Mouse (Mus musculus) myocyte (in vitro differentiated cells): ENCODE measurements around the gene Cldn10. TPM values are rescaled to one million over a fixed set of nuclear protein-coding genes. Genes with fewer than 3 reads are reported as not detected.

Experiments
- H3K27me3 ChIP-seq: one replicate; pipeline ENCODE4 v1.6.1; 2011; ENCODE audit not compliant: control insufficient read depth, insufficient read depth, insufficient read length
- H3K36me3 ChIP-seq: one replicate; pipeline ENCODE4 v1.6.1; 2011; ENCODE audit not compliant: control insufficient read depth, insufficient read depth
- H3K4me2 ChIP-seq: one replicate; pipeline ENCODE4 v1.6.1; 2011; ENCODE audit warnings: low read depth, control low read depth
- H3K4me3 ChIP-seq: one replicate; pipeline ENCODE4 v1.5.1; 2011; ENCODE audit warnings: mild to moderate bottlenecking, control low read depth, moderate library complexity
- H3K79me2 ChIP-seq: one replicate; pipeline ENCODE4 v1.6.1; 2011; ENCODE audit not compliant: control insufficient read depth, insufficient read depth
- H3ac ChIP-seq: one replicate; pipeline ENCODE4 v1.6.1; 2011; ENCODE audit not compliant: control insufficient read depth, insufficient read length
- CEBPB ChIP-seq: IDR thresholded peaks from 2 replicates; pipeline ENCODE4 v1.6.1; 2011; ENCODE audit warnings: mild to moderate bottlenecking, moderate library complexity; ENCODE audit not compliant: poor library complexity, insufficient read depth, severe bottlenecking
- E2F4 ChIP-seq: IDR thresholded peaks from one replicate; pipeline ENCODE4 v1.6.1; 2011; ENCODE audit warnings: mild to moderate bottlenecking, control low read depth, moderate library complexity; ENCODE audit not compliant: insufficient read depth
- MAX ChIP-seq: IDR thresholded peaks from one replicate; pipeline ENCODE4 v1.6.1; 2011; ENCODE audit warnings: low read depth, mild to moderate bottlenecking, control low read depth
- MYOD1 ChIP-seq, 3 experiments: IDR thresholded peaks; one replicate each; pipeline ENCODE4 v1.6.1; 2011; ENCODE audit warnings: control low read depth in 2 of 3, low read depth in 2 of 3, mild to moderate bottlenecking in 2 of 3, moderate library complexity in 1 of 3; ENCODE audit not compliant: insufficient read length in 2 of 3, control insufficient read depth in 1 of 3
- MYOG ChIP-seq, 3 experiments: IDR thresholded peaks; one replicate each; pipeline ENCODE4 v1.6.1; 2011; ENCODE audit warnings: control low read depth in 2 of 3, low read depth in 2 of 3, mild to moderate bottlenecking in 2 of 3; ENCODE audit not compliant: insufficient read length in 2 of 3, control insufficient read depth in 1 of 3, insufficient read depth in 1 of 3
- POLR2A ChIP-seq: IDR thresholded peaks from one replicate; pipeline ENCODE4 v1.6.1; 2011; ENCODE audit warnings: low read depth, mild to moderate bottlenecking, control low read depth, moderate library complexity; ENCODE audit not compliant: insufficient read length
- POLR2AphosphoS2 ChIP-seq: IDR thresholded peaks from one replicate; pipeline ENCODE4 v1.6.1; 2011; ENCODE audit warnings: low read depth, control low read depth; ENCODE audit not compliant: insufficient read length
- REST ChIP-seq: IDR thresholded peaks from one replicate; pipeline ENCODE4 v1.6.1; 2011; ENCODE audit warnings: mild to moderate bottlenecking, control low read depth, moderate library complexity; ENCODE audit not compliant: insufficient read depth, insufficient read length
- SRF ChIP-seq: IDR thresholded peaks from one replicate; pipeline ENCODE4 v1.6.1; 2011; ENCODE audit warnings: low read depth; ENCODE audit not compliant: control insufficient read depth, insufficient read length
- TCF12 ChIP-seq: IDR thresholded peaks from one replicate; pipeline ENCODE4 v1.6.1; 2011; ENCODE audit warnings: mild to moderate bottlenecking, control low read depth; ENCODE audit not compliant: poor library complexity, insufficient read depth, severe bottlenecking
- TCF3 ChIP-seq: IDR thresholded peaks from one replicate; pipeline ENCODE4 v1.6.1; 2011; ENCODE audit warnings: low read depth, control low read depth; ENCODE audit not compliant: insufficient read length
- USF1 ChIP-seq: IDR thresholded peaks from one replicate; pipeline ENCODE4 v1.6.1; 2011; ENCODE audit warnings: low read depth, mild to moderate bottlenecking, control low read depth, moderate library complexity
- polyA plus RNA-seq: library from polyadenylated mRNA; unstranded; fragments of >200 nt; fragmentation: generic; extraction: Trizol; gene quantifications from one replicate; pipeline ENCODE4 v1.2.1, GENCODE M21; 2012; ENCODE audit warnings: missing spikeins

The Cldn10 gene
- polyA plus RNA-seq, 1 experiment: not detected

DNA sequence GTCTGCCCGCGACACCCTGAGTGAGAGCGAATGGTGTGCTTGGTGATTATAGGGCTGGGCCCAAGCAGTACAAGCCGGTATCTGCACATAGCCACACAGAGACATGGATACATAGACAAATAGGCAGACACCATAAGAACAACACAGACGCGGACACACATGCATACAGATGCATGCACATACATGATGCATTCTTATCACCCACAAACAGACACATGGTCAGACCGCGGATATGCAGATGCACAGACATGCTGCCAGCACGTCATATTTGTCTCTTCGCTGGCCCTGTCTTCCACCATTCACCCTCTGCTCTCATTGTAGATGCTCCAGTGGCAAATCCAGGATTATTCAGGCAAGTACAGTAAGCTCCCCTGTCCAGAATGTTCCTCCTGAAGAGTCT lies 59.1 kb downstream of the Cldn10 start:
- TF ChIP-seq CEBPB (no peak), MAX (no peak), USF1 (no peak), TCF3 (no peak), POLR2AphosphoS2 (no peak), TCF12 (no peak), MYOG (IDR thresholded peaks at IDR 0.05; ENCODE audit: control insufficient read depth in 1 of 3, insufficient read depth in 1 of 3, insufficient read length in 2 of 3, low read depth in 2 of 3) (no peak), MYOD1 (IDR thresholded peaks at IDR 0.05; ENCODE audit: control insufficient read depth in 1 of 3, insufficient read length in 2 of 3, low read depth in 2 of 3) (no peak), POLR2A (no peak), REST (no peak), E2F4 (no peak), SRF (no peak)
- no peak overlapping the region for H3K4me3 ChIP-seq

DNA sequence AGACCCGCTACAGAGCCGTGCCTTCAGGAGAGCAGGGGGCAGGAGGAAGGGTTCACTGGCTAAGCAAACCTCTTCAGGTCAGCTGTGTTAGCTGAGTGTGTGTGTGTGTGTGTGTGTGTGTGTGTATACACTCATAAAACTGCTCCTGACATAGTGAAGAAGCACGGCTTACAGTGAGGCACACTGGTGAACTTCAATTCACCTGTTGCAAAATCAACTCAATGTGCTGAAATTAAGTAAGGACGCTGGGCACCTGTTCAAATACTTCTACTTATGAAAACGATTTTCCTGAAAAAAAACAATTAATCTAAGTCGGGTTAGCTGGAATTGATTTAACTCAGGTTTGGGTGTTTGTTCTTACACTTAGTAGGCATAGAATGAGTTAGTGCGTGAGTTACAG lies 60.5 kb downstream of the Cldn10 start:
- H3K4me3 ChIP-seq: no peak overlapping the region
- no peaks in the 10 kb centered on the region for H3K79me2 ChIP-seq
- peaks cover 23% of the 10 kb centered on the region for H3K27me3 ChIP-seq
- no peak overlapping the region for H3K4me2 ChIP-seq
- H3K36me3 ChIP-seq: no peaks in the 10 kb centered on the region
- H3ac ChIP-seq: no peak overlapping the region
- TF ChIP-seq TCF3 (no peak), MAX (no peak), SRF (no peak), POLR2AphosphoS2 (no peak), E2F4 (no peak), CEBPB (no peak), TCF12 (no peak), MYOG (IDR thresholded peaks at IDR 0.05; ENCODE audit: control insufficient read depth in 1 of 3, insufficient read depth in 1 of 3, insufficient read length in 2 of 3, low read depth in 2 of 3) (no peak), USF1 (no peak), REST (no peak), MYOD1 (IDR thresholded peaks at IDR 0.05; ENCODE audit: control insufficient read depth in 1 of 3, insufficient read length in 2 of 3, low read depth in 2 of 3) (no peak), POLR2A (no peak)

More for the DNA sequence above, 59.1 kb downstream of the Cldn10 start:
- H3K27me3 ChIP-seq: peaks cover 23% of the 10 kb centered on the region
- H3K79me2 ChIP-seq: no peaks in the 10 kb centered on the region
- no peak overlapping the region for H3ac ChIP-seq
- no peaks in the 10 kb centered on the region for H3K36me3 ChIP-seq
- no peak overlapping the region for H3K4me2 ChIP-seq

- peaks cover 38% of the 10 kb centered on the region for H3K27me3 ChIP-seq
- TF ChIP-seq SRF: no peak
- TF ChIP-seq CEBPB: no peak
- TF ChIP-seq TCF3: no peak
- TF ChIP-seq USF1: no peak
- no peak for TF ChIP-seq TCF12
- no peak for TF ChIP-seq POLR2A
- TF ChIP-seq POLR2AphosphoS2: no peak
- TF ChIP-seq MYOG (IDR thresholded peaks at IDR 0.05; ENCODE audit: control insufficient read depth in 1 of 3, insufficient read depth in 1 of 3, insufficient read length in 2 of 3, low read depth in 2 of 3): no peak
- TF ChIP-seq MYOD1 (IDR thresholded peaks at IDR 0.05; ENCODE audit: control insufficient read depth in 1 of 3, insufficient read length in 2 of 3, low read depth in 2 of 3): no peak
Measured at GRCm38 (mm10) chr14:118850011-118850695, 62.4 kb downstream of the Cldn10 start.

GRCm38 (mm10) chr14:118850696-118851035 lies 63.0 kb downstream of the Cldn10 start:
- Histone ChIP-seq H3ac (no peak overlapping the region), H3K36me3 (no peaks in the 10 kb centered on the region), H3K79me2 (no peaks in the 10 kb centered on the region), H3K4me2 (no peak overlapping the region), H3K4me3 (no peak overlapping the region), H3K27me3 (peaks cover 42% of the 10 kb centered on the region)
- TF ChIP-seq USF1 (no peak), REST (no peak), CEBPB (no peak), TCF12 (no peak), MYOD1 (IDR thresholded peaks at IDR 0.05; ENCODE audit: control insufficient read depth in 1 of 3, insufficient read length in 2 of 3, low read depth in 2 of 3) (no peak), MAX (no peak), SRF (no peak), E2F4 (no peak)

More at GRCm38 (mm10) chr14:118850011-118850695, 62.4 kb downstream of the Cldn10 start:
- H3K79me2 ChIP-seq: no peaks in the 10 kb centered on the region
- no peak overlapping the region for H3K4me2 ChIP-seq
- no peak overlapping the region for H3K4me3 ChIP-seq
- no peak overlapping the region for H3ac ChIP-seq
- no peaks in the 10 kb centered on the region for H3K36me3 ChIP-seq

DNA sequence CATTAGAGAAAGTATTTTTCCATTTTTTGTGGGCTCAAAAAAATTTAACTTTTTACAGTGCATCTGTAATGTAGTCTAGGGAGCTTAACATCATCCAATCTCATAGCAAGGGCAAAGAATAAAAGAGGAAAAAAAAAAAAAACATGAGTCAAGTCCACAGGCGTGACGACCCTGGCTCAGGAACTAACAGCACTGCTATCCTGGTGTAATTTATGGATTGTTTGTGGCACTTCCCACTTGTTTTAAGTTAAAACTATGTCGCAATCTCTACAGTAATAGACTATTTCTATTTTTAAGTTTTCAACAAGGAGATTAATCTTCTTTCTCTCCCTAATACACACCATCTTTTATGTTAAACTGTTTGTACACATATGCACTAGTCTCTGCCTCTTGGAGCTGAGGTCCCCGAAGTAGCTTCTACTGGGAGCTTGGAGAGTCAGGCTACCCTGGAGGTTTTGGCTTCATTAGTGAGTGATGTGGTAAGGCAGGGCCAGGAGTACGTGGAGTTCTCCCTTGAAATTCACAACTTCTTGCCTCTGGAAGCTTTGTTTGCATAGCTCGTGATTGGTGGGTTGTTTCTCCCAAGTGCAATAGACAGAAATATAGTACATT lies 63.9 kb downstream of the Cldn10 start:
- no peak overlapping the region for H3K4me2 ChIP-seq
- no peak for TF ChIP-seq REST
- no peak for TF ChIP-seq TCF3
- TF ChIP-seq USF1: no peak
- TF ChIP-seq TCF12: no peak
- TF ChIP-seq MYOG (IDR thresholded peaks at IDR 0.05; ENCODE audit: control insufficient read depth in 1 of 3, insufficient read depth in 1 of 3, insufficient read length in 2 of 3, low read depth in 2 of 3): no peak
- TF ChIP-seq CEBPB: 0 out of 2 replicates have a peak, but pooled peaks have one; percentile 9
- no peak for TF ChIP-seq POLR2A
- H3K36me3 ChIP-seq: no peaks in the 10 kb centered on the region
- no peak overlapping the region for H3ac ChIP-seq
- H3K79me2 ChIP-seq: no peaks in the 10 kb centered on the region
- no peak overlapping the region for H3K4me3 ChIP-seq
- peaks cover 36% of the 10 kb centered on the region for H3K27me3 ChIP-seq
